Mouse (Mus musculus): ENCODE measurements around the gene Mep1a.
"Not testable (repeated sequence)": the region's sequence is repeated elsewhere in the genome, so short reads cannot be mapped to it uniquely, and the experiment has no call there.

Gene Mep1a

DNA sequence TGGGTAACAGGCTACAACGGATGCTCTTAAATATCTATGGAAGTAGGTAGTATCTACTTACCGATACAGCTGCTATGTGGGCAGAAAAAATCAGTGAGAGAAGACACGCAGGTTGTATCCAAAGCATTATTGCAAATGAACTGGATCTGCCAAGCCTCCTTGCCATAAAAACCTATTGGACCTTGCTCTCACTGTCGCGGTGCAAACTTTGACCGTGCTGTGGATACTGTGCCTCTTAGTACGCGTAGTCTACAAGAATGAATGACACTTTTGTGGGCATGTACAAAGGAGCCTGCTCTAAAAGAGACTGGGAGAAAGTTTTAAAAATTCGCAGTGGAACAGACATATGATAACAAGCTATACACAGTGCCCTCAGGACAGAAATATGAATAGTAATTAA lies at the start of gene Mep1a:
TSS of gene Mep1a (minus strand) at position 221 of the 400 bp plus-strand sequence.
- DNase-seq (ENCODE audit: inconsistent ontology term), result no peak

- DNase-seq (ENCODE audit: inconsistent ontology term), result no peak
These were observed 48.6 kb upstream of the Mep1a start for GRCm38 (mm10) chr17:43551122-43551630.

- DNase-seq (ENCODE audit: inconsistent ontology term), result no peak
These were observed 41.4 kb upstream of the Mep1a start for GRCm38 (mm10) chr17:43544040-43544439.

DNA sequence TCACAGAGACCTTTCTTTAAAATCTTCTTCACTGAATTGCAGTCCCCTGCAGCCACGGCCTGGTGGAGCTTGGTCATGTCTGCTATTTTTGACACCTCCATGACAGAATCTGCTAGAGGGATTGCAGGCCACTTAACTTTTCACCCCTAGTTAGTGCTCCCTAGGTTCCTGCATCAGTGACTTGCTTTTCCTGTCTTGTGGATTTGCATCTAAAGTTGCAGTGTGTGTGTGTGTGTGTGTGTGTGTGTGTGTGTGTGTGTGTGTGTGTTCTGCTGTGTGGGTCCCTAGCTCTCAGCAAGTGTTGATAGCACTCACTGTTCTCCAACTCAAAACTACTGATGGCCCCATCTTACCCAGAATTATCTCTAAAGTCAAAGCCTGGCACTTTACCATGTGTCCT lies 40.9 kb upstream of the Mep1a start, which contains the start of gene Ankrd66:
TSS of gene Ankrd66 (minus strand) at position 101 of the 400 bp plus-strand sequence.
- no peak for DNase-seq (ENCODE audit: inconsistent ontology term)

DNA sequence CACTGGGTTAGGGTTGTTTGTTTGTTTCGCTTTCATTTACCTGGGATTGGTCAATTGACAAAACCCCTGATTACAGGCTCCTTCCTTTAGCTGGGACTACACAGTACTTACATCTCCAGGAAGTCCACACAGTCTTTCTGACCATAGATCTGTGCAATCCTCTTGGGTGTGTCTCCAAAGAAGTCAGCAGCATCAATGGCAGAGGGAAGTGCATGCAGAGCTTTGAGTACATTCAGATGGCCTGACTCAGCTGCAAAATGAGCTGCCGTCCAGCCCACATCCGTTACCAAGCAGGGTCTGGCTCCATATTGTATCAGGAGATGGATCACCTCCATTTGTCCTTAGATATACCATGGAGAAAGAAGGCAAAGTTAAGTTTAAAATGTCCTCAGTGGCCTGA lies 36.2 kb upstream of the Mep1a start:
- no peak for DNase-seq (ENCODE audit: inconsistent ontology term)

- not testable (repeated sequence) for DNase-seq (ENCODE audit: inconsistent ontology term)
These were observed 34.2 kb upstream of the Mep1a start for GRCm38 (mm10) chr17:43536841-43537240.

DNA sequence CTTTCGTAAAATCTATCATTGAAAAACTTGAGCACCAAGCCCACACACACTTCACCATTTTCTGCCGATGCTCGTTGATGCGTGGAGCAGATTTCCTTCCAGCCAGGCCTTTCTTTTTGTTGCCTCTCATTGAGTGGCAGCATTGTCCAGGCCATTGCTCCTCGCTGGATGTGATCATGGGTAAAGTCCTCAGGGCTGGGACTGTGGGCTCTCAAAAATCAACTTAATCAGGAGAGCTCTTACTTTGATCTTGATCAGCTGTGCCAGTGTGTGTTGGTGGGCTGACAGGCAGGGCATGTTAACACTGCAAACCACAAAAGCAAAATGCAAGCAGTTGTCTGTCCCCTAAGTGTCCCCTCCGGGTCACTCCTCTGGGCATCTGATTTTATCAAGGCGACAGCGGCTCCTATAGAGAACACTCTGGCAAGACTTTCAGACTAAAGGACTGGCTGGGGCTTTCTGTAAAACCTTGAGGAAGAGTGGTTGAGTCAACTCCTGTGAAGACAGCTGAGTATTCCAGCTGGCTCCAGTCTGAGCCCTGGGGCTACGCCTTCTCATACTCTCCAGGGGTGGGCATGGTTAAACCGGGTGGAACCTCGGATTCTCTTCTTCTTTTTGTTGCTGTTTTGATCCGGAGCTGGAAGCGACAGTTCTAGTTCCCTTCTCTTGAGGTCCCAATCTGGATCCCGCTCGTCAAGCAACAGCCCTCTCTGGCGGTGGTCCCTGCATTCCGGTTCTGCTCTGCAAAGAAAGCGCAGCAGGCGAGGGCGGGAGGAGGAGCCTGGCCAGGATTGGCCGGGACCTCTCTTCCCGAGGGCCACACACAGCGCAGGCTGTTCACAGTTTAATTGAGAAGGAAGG lies 32.0 kb upstream of the Mep1a start:
- DNase-seq (ENCODE audit: inconsistent ontology term), result peak; percentile 77

GRCm38 (mm10) chr17:43531192-43531591 lies 28.6 kb upstream of the Mep1a start:
- DNase-seq (ENCODE audit: inconsistent ontology term), result no peak

GRCm38 (mm10) chr17:43530507-43530906 lies 27.9 kb upstream of the Mep1a start:
- no peak for DNase-seq (ENCODE audit: inconsistent ontology term)

GRCm38 (mm10) chr17:43520166-43520565 lies 17.6 kb upstream of the Mep1a start:
- DNase-seq (ENCODE audit: inconsistent ontology term), result no peak

DNA sequence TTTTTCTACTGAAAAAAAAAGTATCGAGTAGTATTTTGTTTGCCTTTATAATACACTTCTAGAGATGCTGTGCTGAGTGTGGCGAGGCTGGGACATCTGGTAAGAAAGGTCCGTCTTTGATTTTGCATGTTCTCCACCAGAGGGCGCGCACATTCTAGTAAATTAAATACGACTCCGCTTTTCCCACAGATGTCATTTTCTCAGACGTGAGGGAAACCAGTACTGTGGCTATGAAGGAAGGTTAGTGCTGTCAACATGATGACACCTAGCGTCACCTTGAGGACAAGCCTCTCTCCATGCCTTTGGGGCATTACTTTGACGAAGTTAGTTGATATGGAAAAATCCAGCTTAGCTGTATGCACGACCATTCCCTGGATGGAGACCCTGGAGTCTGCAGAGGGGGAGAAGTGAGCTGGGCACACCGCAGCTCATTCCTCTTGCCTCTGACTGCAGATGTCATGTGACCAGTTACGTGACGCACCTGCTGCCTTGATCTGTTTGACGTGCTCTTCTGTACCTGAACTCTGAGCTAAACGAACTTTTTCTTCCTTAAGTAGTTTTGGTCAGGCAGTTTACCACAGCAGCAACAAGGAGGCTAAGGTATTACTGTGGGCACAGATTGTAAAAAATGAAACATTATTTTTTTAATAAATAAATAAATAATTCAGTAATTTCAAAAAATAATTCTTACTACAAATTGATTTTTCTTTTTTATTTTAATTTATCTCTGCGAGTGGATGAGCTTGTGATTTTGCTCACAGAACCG lies 16.2 kb upstream of the Mep1a start:
- DNase-seq (ENCODE audit: inconsistent ontology term), result peak; percentile 47

GRCm38 (mm10) chr17:43510782-43511181 lies 8.2 kb upstream of the Mep1a start:
- peak; percentile 73 for DNase-seq (ENCODE audit: inconsistent ontology term)

GRCm38 (mm10) chr17:43504594-43504934 lies 2.0 kb upstream of the Mep1a start:
- DNase-seq (ENCODE audit: inconsistent ontology term), result no peak

- no peak for DNase-seq (ENCODE audit: inconsistent ontology term)
These were observed 1.4 kb upstream of the Mep1a start for GRCm38 (mm10) chr17:43503861-43504593.

GRCm38 (mm10) chr17:43501631-43502030 lies 981 bp downstream of the Mep1a start:
- no peak for DNase-seq (ENCODE audit: inconsistent ontology term)

DNA sequence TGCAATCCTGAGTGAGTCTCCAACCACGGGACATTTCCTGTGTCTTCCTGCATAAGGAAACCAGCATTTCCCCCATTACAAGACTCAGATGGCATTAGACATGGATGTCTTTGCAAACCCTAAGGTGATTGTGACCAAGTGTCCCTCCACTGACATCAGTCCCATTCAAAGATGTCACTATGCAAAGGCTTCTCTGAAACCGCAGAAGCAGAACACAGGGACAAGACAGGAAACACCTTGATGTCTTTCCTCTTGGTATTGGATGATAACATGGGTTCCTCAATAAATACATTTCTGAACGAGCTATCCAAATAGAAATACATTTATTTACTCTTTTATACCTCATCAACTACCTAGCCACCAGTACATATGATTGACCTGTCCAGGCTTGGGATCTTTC lies 1.4 kb downstream of the Mep1a start:
- no peak for DNase-seq (ENCODE audit: inconsistent ontology term)

- DNase-seq (ENCODE audit: inconsistent ontology term), result no peak
These were observed 2.1 kb downstream of the Mep1a start for GRCm38 (mm10) chr17:43500513-43500912.

- DNase-seq (ENCODE audit: inconsistent ontology term), result no peak
These were observed 5.1 kb downstream of the Mep1a start for GRCm38 (mm10) chr17:43497521-43497920.

- DNase-seq (ENCODE audit: inconsistent ontology term), result no peak
These were observed 7.1 kb downstream of the Mep1a start for GRCm38 (mm10) chr17:43495502-43495901.

- DNase-seq (ENCODE audit: inconsistent ontology term), result not testable (repeated sequence)
These were observed 12.2 kb downstream of the Mep1a start for GRCm38 (mm10) chr17:43490371-43490770.

GRCm38 (mm10) chr17:43488439-43489151 lies 14.0 kb downstream of the Mep1a start:
- no peak for DNase-seq (ENCODE audit: inconsistent ontology term)
